Mouse (Mus musculus): ENCODE data around the gene Enox1. TPM values are rescaled to one million over a fixed set of nuclear protein-coding genes. Genes with fewer than 3 reads are reported as not detected.
A peak's percentile ranks its signal among the peaks of the same experiment; 100 is the strongest.

Gene Enox1
- polyA plus RNA-seq, 1 experiment from 2014 or later = 6.2 TPM

DNA sequence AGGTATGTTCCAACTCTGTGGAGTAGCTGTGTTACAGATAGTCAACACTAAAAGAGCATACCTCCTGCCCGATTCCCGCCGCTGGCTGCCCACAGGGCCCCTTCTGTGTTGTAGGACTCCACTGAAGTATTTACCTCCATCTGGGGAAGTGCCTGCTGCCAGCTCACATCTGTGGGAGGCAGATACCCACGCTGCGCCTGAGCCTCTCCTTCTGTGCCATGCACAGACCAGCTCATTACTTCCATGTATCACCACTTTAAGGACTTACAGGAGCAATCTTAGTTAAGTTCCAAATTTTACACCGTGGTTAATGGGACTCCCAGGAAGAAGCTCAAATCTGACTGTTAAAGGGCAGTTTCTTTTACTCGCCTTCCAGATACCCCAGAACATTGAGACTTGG lies 23.7 kb downstream of the Enox1 start:
- Histone ChIP-seq H3K36me3 (ENCODE audit: control insufficient read depth, insufficient read depth, low read length) (no peaks in the 10 kb centered on the region), H3K27me3 (replicated peaks; ENCODE audit: control insufficient read depth, insufficient read depth, low read length) (no peaks in the 10 kb centered on the region), H3K4me1 (replicated peaks; ENCODE audit: control insufficient read depth, insufficient read depth, low read length) (peaks cover 8% of the 10 kb centered on the region; the same call in 1 of the 2 replicates), H3K4me3 (ENCODE audit: low read depth, low read length) (no peak overlapping the region), H3K4me2 (ENCODE audit: low read length) (no peak overlapping the region), H3K9ac (ENCODE audit: low read length) (no peak overlapping the region), H3K9me3 (ENCODE audit: control insufficient read depth, low read length) (no peaks in the 10 kb centered on the region), H3K27ac (ENCODE audit: low read depth) (no peak overlapping the region)
- DNase-seq (ENCODE audit: low spot score) (no peak), ATAC-seq (replicated peaks; ENCODE audit: low FRiP score, low TSS enrichment, low read depth) (no peak)
- 69% methylated on average over 7 of the region's 7 CpGs for WGBS

GRCm38 (mm10) chr14:77180753-77181374 lies 24.3 kb downstream of the Enox1 start:
- no peaks in the 10 kb centered on the region for H3K27me3 ChIP-seq (replicated peaks; ENCODE audit: control insufficient read depth, insufficient read depth, low read length)
- H3K9me3 ChIP-seq (ENCODE audit: control insufficient read depth, low read length) = no peaks in the 10 kb centered on the region
- H3K36me3 ChIP-seq (ENCODE audit: control insufficient read depth, insufficient read depth, low read length) = no peaks in the 10 kb centered on the region
- H3K4me2 ChIP-seq (ENCODE audit: low read length) = no peak overlapping the region
- WGBS = 38% methylated on average over 13 of the region's 13 CpGs
- DNase-seq (ENCODE audit: low spot score) = no peak
- no peak overlapping the region for H3K9ac ChIP-seq (ENCODE audit: low read length)
- peaks cover 8% of the 10 kb centered on the region; the same call in 1 of the 2 replicates for H3K4me1 ChIP-seq (replicated peaks; ENCODE audit: control insufficient read depth, insufficient read depth, low read length)
- no peak overlapping the region for H3K27ac ChIP-seq (ENCODE audit: low read depth)
- no peak for ATAC-seq (replicated peaks; ENCODE audit: low FRiP score, low TSS enrichment, low read depth)
- H3K4me3 ChIP-seq (ENCODE audit: low read depth, low read length) = no peak overlapping the region

- peaks cover 8% of the 10 kb centered on the region; the same call in 1 of the 2 replicates for H3K4me1 ChIP-seq (replicated peaks; ENCODE audit: control insufficient read depth, insufficient read depth, low read length)
- DNase-seq (ENCODE audit: low spot score) (no peak), ATAC-seq (replicated peaks; ENCODE audit: low FRiP score, low TSS enrichment, low read depth) (no peak)
- no peak overlapping the region for H3K4me2 ChIP-seq (ENCODE audit: low read length)
- 90% methylated on average over 5 of the region's 5 CpGs for WGBS
- H3K9ac ChIP-seq (ENCODE audit: low read length) = no peak overlapping the region
- H3K27ac ChIP-seq (ENCODE audit: low read depth) = no peak overlapping the region
- H3K9me3 ChIP-seq (ENCODE audit: control insufficient read depth, low read length) = no peaks in the 10 kb centered on the region
- no peaks in the 10 kb centered on the region for H3K36me3 ChIP-seq (ENCODE audit: control insufficient read depth, insufficient read depth, low read length)
- no peaks in the 10 kb centered on the region for H3K27me3 ChIP-seq (replicated peaks; ENCODE audit: control insufficient read depth, insufficient read depth, low read length)
- no peak overlapping the region for H3K4me3 ChIP-seq (ENCODE audit: low read depth, low read length)
Observed at GRCm38 (mm10) chr14:77183491-77183890, 26.9 kb downstream of the Enox1 start.

- no peaks in the 10 kb centered on the region for H3K36me3 ChIP-seq (ENCODE audit: control insufficient read depth, insufficient read depth, low read length)
- ATAC-seq (replicated peaks; ENCODE audit: low FRiP score, low TSS enrichment, low read depth) (no peak), DNase-seq (ENCODE audit: low spot score) (peak; percentile 6)
- H3K9me3 ChIP-seq (ENCODE audit: control insufficient read depth, low read length) = no peaks in the 10 kb centered on the region
- H3K27ac ChIP-seq (ENCODE audit: low read depth) = no peak overlapping the region
- H3K9ac ChIP-seq (ENCODE audit: low read length) = no peak overlapping the region
- H3K4me2 ChIP-seq (ENCODE audit: low read length) = no peak overlapping the region
- no peaks in the 10 kb centered on the region for H3K27me3 ChIP-seq (replicated peaks; ENCODE audit: control insufficient read depth, insufficient read depth, low read length)
- WGBS = 82% methylated on average over 2 of the region's 2 CpGs
- H3K4me3 ChIP-seq (ENCODE audit: low read depth, low read length) = no peak overlapping the region
- no peaks in the 10 kb centered on the region for H3K4me1 ChIP-seq (replicated peaks; ENCODE audit: control insufficient read depth, insufficient read depth, low read length)
Observed at GRCm38 (mm10) chr14:77190158-77190557, 33.6 kb downstream of the Enox1 start.

GRCm38 (mm10) chr14:77195314-77196020 lies 38.9 kb downstream of the Enox1 start:
- Histone ChIP-seq H3K9ac (ENCODE audit: low read length) (no peak overlapping the region), H3K4me1 (replicated peaks; ENCODE audit: control insufficient read depth, insufficient read depth, low read length) (peaks cover 4% of the 10 kb centered on the region; the same call in 1 of the 2 replicates), H3K27ac (ENCODE audit: low read depth) (no peak overlapping the region), H3K9me3 (ENCODE audit: control insufficient read depth, low read length) (no peaks in the 10 kb centered on the region), H3K27me3 (replicated peaks; ENCODE audit: control insufficient read depth, insufficient read depth, low read length) (no peaks in the 10 kb centered on the region), H3K36me3 (ENCODE audit: control insufficient read depth, insufficient read depth, low read length) (no peaks in the 10 kb centered on the region), H3K4me2 (ENCODE audit: low read length) (no peak overlapping the region), H3K4me3 (ENCODE audit: low read depth, low read length) (no peak overlapping the region)
- DNase-seq (ENCODE audit: low spot score) (no peak), ATAC-seq (replicated peaks; ENCODE audit: low FRiP score, low TSS enrichment, low read depth) (no peak)
- WGBS = 30% methylated on average over 18 of the region's 18 CpGs

DNA sequence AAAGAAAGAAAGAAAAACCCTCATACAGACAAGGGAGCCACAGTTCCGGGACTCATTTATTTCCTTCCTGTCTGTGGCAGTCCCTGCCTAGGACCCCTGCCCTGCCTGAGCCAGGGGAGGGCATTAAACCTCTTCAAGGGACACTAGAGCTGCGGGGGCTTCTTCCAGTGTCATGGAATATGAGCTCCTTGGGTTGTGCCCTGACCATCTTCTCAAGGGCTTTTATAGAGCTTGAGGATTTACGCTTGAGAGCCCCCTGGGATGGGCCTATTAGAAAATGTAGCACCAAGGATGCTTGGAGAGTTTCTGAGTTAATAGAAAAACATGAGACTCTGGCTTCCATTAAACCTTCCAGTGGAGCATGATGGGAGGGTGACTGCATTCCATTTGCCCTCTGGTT lies 39.7 kb downstream of the Enox1 start:
- ATAC-seq (replicated peaks; ENCODE audit: low FRiP score, low TSS enrichment, low read depth) (no peak), DNase-seq (ENCODE audit: low spot score) (no peak)
- H3K4me3 ChIP-seq (ENCODE audit: low read depth, low read length) = no peak overlapping the region
- no peaks in the 10 kb centered on the region for H3K27me3 ChIP-seq (replicated peaks; ENCODE audit: control insufficient read depth, insufficient read depth, low read length)
- H3K9me3 ChIP-seq (ENCODE audit: control insufficient read depth, low read length) = no peaks in the 10 kb centered on the region
- H3K9ac ChIP-seq (ENCODE audit: low read length) = no peak overlapping the region
- no peak overlapping the region for H3K27ac ChIP-seq (ENCODE audit: low read depth)
- peaks cover 4% of the 10 kb centered on the region; the same call in 1 of the 2 replicates for H3K4me1 ChIP-seq (replicated peaks; ENCODE audit: control insufficient read depth, insufficient read depth, low read length)
- H3K4me2 ChIP-seq (ENCODE audit: low read length) = no peak overlapping the region
- no peaks in the 10 kb centered on the region for H3K36me3 ChIP-seq (ENCODE audit: control insufficient read depth, insufficient read depth, low read length)
- WGBS = 81% methylated on average over 3 of the region's 3 CpGs

GRCm38 (mm10) chr14:77197414-77197915 lies 40.9 kb downstream of the Enox1 start:
- Histone ChIP-seq H3K9me3 (ENCODE audit: control insufficient read depth, low read length) (no peaks in the 10 kb centered on the region), H3K4me3 (ENCODE audit: low read depth, low read length) (no peak overlapping the region), H3K27me3 (replicated peaks; ENCODE audit: control insufficient read depth, insufficient read depth, low read length) (no peaks in the 10 kb centered on the region), H3K27ac (ENCODE audit: low read depth) (no peak overlapping the region), H3K4me2 (ENCODE audit: low read length) (no peak overlapping the region), H3K36me3 (ENCODE audit: control insufficient read depth, insufficient read depth, low read length) (no peaks in the 10 kb centered on the region), H3K4me1 (replicated peaks; ENCODE audit: control insufficient read depth, insufficient read depth, low read length) (peaks cover 4% of the 10 kb centered on the region; the same call in 1 of the 2 replicates), H3K9ac (ENCODE audit: low read length) (no peak overlapping the region)
- WGBS = 62% methylated on average over 2 of the region's 2 CpGs
- no peak for ATAC-seq (replicated peaks; ENCODE audit: low FRiP score, low TSS enrichment, low read depth)
- DNase-seq (ENCODE audit: low spot score) = no peak

DNA sequence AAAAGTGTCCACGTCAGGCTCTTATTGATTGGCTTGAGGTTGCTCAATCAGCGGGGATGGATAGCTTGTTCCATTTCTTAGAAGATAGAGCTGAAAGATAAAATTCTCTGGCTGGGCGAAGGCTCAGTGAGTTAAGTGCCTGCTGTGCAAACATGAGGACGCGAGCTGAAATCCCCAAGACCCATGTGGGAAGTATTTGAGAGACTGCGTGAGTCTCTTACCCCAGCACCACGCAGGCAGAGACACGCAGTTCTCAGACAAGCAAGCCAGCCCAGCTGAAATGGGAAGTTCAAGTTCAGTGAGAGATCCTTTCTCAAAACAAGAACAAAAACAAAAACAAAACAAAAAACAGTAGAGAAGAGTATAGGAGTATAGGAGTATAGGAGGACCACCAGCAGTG lies 54.3 kb downstream of the Enox1 start:
- no peak overlapping the region for H3K4me2 ChIP-seq (ENCODE audit: low read length)
- DNase-seq (ENCODE audit: low spot score) (no peak), ATAC-seq (replicated peaks; ENCODE audit: low FRiP score, low TSS enrichment, low read depth) (no peak)
- WGBS = 63% methylated on average over 8 of the region's 8 CpGs
- H3K27me3 ChIP-seq (replicated peaks; ENCODE audit: control insufficient read depth, insufficient read depth, low read length) = no peaks in the 10 kb centered on the region
- H3K9me3 ChIP-seq (ENCODE audit: control insufficient read depth, low read length) = no peaks in the 10 kb centered on the region
- no peaks in the 10 kb centered on the region for H3K36me3 ChIP-seq (ENCODE audit: control insufficient read depth, insufficient read depth, low read length)
- H3K4me1 ChIP-seq (replicated peaks; ENCODE audit: control insufficient read depth, insufficient read depth, low read length) = no peaks in the 10 kb centered on the region
- H3K27ac ChIP-seq (ENCODE audit: low read depth) = no peak overlapping the region
- H3K9ac ChIP-seq (ENCODE audit: low read length) = no peak overlapping the region
- H3K4me3 ChIP-seq (ENCODE audit: low read depth, low read length) = no peak overlapping the region

Measured in intestine, embryonic 14.5 days (tissue).